Mouse (Mus musculus): Measurements from ENCODE around the gene Wnk1. TPM values are rescaled to one million over a fixed set of nuclear protein-coding genes. Genes with fewer than 3 reads are reported as not detected.
A peak's percentile ranks its signal among the peaks of the same experiment; 100 is the strongest.
"Not testable (repeated sequence)": the region's sequence is repeated elsewhere in the genome, so short reads cannot be mapped to it uniquely, and the experiment has no call there.

Gene Wnk1
- 100 to 1,000 TPM; 145 to 157 TPM for total RNA-seq (2021)
- long read RNA-seq, experiment 1, partial matches to known transcripts = 0 of 8 reads
- long read RNA-seq, experiment 1, other reads (novel, unspliced or antisense) = 8 of 8 reads
- long read RNA-seq, experiment 2, partial matches to known transcripts = 1 of 11 reads
- long read RNA-seq, experiment 2, other reads (novel, unspliced or antisense) = 10 of 11 reads

DNA sequence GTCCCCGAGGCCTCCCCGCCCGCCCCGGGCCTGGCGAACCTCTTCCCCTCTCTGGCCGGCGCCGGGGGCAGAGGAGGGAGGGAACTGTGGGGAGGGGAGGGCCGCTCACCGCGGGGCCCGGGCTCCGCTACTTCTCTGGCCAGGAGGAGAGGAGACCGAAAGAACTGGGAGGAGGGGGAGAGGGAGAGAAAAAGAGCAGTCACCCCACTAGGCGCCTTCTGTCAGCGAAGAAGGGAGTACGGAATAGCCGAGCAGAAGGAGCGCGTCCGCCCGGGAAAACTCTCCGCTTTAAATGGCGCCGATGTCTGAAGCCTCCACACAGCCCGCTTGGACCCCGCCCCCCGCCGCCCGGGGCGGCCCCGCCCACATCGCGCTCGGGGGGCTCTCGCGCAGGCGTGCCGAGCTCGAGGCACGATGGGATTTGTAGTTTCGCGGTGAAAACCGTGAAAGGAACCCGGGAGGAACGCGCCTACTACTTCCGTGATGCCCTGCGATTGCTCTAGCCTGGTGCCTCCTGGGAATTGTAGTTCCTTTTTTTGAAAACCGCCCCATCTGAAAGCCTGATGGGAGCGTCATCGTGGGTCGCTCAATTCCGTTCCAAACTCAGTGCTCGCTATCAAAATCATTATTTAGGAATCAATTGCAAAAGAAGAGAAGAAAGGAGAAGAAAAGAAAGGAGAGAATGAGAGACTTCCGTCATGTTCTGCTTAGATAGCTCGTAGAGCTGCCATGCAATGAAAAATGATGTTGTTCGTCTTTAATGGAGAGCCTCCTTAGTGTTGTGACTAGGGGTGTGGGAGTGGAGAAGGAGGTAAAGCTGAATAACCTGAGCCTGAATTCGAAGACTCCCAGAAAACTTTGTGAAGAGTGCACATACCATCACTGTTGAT is at the start of gene Wnk1:
Gene Wnk1 (minus strand): TSS at position 307 of the 890 bp plus-strand sequence.
- intact Hi-C loops (cut with DNase I) = loop anchor here (2.0 to 5.0 kb wide), 3 partner anchors 74 to 551 kb away; no protein-coding TSS in a partner anchor
- DNase-seq (ENCODE audit: low spot score in 2 of 2) = peak; percentile 98

DNA sequence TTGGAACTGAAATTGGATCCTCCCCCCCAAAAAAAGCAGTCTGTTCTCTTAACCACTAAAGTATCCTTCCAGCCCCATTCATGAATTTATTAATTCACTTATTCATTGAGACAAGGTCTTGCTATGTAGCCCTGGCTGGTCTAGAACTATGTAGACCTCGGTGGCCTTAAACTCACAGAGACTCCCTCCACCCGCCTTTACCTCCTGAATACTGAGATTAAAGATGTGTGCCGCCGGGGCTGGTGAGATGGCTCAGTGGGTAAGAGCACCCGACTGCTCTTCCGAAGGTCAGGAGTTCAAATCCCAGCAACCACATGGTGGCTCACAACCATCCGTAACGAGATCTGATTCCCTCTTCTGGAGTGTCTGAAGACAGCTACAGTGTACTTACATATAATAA is 48.6 kb upstream of the Wnk1 start:
- DNase-seq (ENCODE audit: low spot score in 2 of 2); intact Hi-C loops (cut with DNase I): not testable (repeated sequence)

DNA sequence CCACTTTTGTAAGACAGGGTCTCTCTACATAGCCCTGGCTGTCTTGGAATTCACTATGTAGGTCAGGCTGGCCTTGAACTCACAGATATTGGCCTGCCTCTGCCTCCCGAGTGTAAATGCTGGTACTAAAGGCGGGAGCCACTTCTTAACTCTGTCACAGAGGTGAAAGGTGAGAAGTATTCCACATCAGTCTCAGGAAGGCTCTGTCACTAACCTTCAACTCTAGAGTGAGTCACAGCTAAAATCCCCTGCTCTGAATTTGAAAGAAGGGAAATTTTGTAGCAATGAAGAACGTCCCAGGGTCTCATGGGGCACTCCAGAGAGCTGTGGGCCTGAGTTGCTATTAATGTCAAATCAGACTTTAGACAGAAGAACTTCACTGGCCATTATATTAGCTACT is 47.4 kb upstream of the Wnk1 start:
- intact Hi-C loops (cut with DNase I) = no loop called here

DNA sequence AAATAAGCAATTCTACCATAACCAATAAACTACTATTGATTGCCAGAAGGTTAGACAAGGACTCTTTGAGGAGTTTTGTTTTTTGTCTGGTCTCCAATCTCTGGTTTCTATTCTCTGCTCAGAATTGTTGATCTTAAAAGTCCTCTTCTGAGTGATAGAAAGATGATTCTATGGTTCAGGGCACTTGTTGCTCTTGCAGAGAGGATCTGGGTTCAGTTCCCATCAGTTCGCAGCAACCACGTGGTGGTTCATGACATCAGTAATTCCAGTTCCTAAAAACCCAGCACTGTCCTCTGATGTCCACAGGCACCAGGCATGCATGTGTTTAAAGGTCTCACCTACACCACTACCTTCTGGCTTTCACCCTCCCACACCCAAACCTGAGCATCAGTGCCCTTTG is 46.5 kb upstream of the Wnk1 start:
- DNase-seq (ENCODE audit: low spot score in 2 of 2) = no peak
- intact Hi-C loops (cut with DNase I) = no loop called here

More for the DNA sequence above, 47.4 kb upstream of the Wnk1 start:
- no peak for DNase-seq (ENCODE audit: low spot score in 2 of 2)

DNA sequence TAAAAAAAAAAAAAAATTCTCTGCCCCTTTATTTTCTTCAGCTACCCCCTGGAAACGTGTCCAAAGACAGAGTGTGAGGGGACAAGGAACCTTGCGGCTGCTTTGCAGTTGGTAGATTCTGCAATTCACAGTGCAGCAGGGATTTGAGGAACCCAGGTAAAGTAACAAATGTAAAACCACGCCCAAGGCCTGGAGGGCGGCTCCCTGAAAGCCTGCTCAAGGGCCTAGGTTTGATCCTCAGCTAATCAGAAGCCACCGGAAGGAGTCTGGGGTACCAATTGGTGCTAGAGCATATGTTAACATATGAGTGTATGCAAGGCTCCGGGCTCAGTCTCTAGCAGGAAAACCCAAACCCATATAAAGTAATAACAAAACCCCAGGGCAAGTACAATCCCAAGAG is 45.0 kb upstream of the Wnk1 start:
- intact Hi-C loops (cut with DNase I) = no loop called here

DNA sequence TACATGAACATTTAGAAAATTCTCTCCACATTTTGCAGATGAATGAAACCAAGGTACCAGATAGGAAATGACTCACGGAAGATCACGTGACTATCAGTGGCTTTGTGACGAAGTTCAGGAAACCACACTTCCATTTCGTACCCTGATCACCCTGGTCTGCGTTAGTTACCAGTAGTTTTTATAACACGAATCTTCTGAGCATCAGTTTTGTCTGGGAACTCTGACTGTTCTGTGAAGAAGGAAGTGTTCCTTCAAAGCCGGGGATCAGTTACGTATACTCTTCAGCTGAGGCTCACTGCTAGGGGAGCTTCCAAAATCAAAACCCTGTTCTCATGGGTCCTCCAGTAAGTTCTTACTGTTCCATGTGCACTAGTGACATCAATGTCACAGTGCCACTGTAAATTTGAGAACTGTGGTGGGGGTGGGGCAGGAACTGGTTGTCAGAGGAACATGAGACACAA is 44.5 kb upstream of the Wnk1 start:
- no peak for DNase-seq (ENCODE audit: low spot score in 2 of 2)
- intact Hi-C loops (cut with DNase I) = no loop called here

More for the DNA sequence above, 45.0 kb upstream of the Wnk1 start:
- DNase-seq (ENCODE audit: low spot score in 2 of 2) = no peak

DNA sequence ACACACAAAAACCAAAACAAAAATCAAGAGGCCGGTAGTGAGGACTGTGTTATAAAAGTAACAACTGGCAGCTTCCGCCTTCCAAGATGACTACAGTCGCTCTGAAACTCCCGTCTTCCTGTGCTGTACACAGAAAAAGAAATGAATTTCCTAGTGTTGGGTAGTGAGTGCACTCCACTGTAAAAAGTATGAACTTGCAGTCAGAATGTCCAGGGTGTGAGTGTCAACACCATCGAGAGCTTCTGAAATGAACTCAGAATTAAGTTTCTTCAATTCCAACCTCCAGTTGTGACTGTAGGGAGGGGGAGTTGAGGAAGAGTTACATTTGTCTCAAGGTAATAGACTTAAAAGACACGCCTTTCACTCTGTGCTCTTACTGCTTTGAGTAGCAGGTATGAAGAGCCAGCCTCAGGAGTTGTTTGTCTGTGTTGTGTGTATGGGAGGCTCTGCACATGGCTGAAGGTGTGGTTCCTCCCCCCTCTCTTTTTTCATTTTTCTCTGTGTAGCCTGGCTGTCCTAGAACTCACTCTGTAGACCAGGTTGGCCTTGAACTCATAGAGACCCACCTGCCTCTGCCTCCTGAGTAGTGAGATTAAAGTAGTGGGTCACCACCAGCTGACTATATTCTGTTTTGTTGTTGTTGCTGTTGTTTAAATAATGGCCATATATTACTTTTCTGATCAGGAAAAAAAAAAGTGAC is 43.9 kb upstream of the Wnk1 start:
- intact Hi-C loops (cut with DNase I) = no loop called here
- no peak for DNase-seq (ENCODE audit: low spot score in 2 of 2)

DNA sequence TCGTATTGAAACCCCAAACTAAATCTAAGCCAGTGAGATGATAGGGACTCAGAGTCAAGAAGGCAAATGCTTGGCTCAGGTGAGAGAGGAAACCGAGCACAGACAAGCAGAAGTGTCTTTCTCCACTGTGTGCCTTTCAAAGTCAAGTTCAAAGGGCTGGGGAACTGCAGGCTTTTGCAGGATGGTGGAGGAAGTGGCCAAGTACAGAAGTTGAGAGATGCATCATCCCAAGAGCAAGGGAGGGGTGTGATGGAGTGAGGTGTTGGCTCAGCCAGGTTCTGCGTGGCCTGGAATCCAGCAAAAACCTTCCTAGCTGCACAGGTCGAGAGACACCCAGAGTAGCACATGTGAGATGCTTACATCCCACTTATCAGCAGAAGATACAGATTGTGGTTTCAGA is 43.0 kb upstream of the Wnk1 start:
- intact Hi-C loops (cut with DNase I) = no loop called here
- DNase-seq (ENCODE audit: low spot score in 2 of 2) = no peak

DNA sequence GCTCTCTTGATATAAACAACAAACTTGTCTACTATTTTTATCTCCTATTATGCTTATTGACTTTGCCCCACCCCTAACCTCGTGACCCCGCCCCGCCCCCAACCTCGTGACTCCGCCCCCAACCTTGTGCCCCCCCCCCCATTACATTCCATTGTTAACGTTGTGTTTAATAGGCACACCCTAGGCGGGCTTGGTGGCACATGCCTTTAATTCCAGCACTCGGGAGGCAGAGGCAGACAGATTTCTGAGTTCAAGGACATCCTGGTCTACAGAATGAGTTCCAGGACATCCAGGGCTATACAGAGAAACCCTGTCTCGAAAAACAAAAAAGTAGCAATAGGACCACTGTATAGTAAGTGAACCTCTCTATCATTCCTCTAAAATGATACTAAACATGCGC is 41.1 kb upstream of the Wnk1 start:
- DNase-seq (ENCODE audit: low spot score in 2 of 2) = no peak
- intact Hi-C loops (cut with DNase I) = no loop called here

DNA sequence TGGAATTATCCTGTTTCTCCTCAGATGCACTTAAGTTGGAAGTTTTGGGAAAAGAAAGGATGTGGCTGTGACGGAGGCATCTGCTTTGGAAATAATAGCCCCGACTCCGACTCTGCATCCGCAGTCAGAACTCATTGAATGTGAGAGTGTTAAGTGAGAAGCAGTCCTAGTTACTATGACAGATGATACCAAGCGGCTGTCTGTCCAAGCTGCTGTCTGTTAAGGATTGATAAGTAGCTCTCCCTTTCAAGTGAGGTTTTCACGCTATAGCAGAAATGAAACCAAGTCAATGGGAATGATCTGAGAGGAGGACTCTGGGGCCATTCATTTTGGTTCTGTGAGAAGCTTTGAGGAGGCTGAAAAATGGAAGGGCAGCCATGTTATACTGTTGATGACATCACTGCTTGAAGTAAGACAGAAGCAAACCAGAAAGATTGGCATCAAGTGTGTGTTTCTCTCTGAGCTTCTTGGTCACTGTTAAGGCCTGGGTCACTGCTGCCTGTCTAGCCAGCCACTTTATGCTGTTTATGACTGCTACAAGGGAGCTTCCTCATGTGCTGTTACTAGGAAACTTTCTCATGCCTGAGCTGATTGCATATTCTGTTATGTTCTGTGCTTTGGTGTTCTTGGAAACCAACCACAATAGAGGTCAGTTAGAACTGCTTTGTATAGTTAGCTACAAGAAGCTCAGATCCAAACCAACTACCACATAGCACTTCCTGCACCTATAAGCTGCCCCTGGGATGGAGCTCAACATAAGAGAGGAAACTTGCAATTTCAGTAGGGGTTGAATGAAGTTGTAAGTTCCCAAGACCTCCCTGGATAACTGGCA is 38.4 kb upstream of the Wnk1 start:
- no peak for DNase-seq (ENCODE audit: low spot score in 2 of 2)
- intact Hi-C loops (cut with DNase I) = no loop called here

DNA sequence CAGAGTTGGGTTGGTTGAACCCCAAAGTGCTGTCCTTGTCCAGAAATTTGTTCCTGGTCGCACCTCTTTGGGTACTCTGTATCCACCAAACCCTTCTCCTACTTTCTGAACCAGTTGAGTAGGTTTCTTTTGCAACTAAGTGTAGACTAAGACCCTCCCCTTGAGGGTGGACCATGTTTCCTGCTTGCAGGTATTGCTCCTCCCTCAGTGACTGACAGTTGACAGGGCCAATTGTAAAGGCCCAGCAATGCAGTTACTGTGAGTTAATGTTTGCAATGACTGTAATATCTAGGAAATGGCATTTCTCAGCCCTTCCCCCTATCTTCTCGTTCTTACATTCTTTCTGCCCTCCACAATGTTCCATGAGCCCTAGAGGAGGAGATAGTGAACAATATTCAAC is 34.2 kb upstream of the Wnk1 start:
- intact Hi-C loops (cut with DNase I) = no loop called here
- no peak for DNase-seq (ENCODE audit: low spot score in 2 of 2)

DNA sequence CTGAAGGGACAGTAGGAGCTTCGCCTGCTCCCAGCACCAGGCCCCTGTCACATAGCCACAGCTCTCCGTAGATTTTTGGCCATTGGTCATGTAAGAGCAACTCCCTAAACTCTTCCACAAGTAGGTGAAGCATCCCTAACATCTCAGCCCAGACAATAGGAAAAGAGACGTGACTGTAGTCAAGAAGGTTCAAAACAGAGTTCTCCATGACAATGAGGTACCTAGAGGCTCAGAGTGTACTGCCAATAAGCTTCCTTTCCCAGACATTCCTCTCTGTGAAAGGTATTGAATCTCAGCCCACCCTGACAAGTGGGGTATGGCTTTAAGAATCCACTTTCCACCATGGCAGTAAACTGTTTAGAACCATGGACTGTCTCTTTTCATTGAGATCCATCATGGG is 31.1 kb upstream of the Wnk1 start:
- intact Hi-C loops (cut with DNase I) = no loop called here
- DNase-seq (ENCODE audit: low spot score in 2 of 2) = no peak

DNA sequence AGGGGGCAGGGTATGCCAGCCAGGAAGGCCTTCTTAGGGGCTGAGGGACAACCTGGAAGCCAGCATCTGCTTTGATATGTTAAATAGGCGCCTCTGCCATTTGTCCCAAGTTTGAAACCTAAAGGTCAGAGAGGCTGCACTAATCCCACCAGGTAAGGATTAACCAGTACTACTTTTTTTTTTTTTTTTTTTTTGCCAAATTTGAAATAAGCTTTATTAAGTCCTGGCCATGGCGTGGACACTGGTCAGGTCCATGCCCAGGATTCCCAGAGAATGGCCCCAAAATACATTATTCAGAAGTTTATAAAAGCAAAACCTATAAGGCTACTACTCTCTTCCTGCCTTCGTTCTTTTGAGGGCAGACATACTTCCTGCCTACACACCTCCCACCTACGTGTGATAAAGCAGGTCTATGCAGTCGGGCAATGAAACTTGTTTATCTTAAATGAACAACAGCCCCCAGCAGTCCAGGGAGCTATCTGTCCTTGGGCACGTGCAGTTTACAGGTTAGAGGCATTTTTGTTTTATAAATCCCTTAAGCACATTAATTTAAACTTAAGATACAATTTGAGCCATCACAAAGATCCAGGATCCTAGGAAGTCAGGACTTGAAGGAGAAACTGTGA is 27.2 kb upstream of the Wnk1 start:
- intact Hi-C loops (cut with DNase I) = no loop called here
- no peak for DNase-seq (ENCODE audit: low spot score in 2 of 2)

DNA sequence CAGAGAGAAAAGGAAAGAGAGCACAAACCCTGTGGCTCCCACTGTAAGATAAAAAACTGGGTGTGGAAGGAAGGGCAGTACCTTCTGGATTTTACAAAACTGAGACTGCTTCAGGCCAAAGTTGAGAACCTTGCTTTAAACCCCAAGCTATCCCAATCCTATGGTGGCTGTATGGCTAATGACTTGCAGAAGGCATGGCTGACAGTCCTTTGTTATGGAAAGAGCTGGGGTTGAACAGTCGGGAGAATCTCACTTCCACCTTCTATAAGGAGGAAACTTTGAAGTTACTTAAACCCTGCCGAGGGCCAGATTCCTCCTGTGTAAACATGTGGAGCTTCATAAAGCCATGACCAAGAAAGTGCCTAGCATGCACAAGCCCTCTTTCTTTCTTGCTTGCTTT is 26.2 kb upstream of the Wnk1 start:
- DNase-seq (ENCODE audit: low spot score in 2 of 2) = no peak
- intact Hi-C loops (cut with DNase I) = no loop called here

DNA sequence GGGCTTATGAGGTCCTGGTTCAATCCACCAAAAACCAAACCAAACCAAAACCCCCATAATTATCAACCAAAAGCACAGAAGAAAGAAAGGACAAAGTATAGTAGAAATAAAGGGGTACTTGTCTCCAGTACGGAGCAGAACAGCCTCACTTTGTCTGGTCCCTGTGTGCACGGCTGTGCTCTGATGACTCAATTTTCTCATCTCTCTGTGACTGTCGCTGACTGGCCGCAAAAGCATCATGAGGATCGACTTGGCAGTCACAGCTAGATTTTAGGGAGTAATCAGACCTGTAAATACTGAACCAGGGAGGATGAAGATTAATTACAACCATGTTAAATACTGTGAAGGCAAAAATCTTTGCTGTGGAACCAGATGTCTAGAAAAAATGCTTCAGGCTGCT is 24.5 kb upstream of the Wnk1 start:
- no peak for DNase-seq (ENCODE audit: low spot score in 2 of 2)
- intact Hi-C loops (cut with DNase I) = no loop called here

DNA sequence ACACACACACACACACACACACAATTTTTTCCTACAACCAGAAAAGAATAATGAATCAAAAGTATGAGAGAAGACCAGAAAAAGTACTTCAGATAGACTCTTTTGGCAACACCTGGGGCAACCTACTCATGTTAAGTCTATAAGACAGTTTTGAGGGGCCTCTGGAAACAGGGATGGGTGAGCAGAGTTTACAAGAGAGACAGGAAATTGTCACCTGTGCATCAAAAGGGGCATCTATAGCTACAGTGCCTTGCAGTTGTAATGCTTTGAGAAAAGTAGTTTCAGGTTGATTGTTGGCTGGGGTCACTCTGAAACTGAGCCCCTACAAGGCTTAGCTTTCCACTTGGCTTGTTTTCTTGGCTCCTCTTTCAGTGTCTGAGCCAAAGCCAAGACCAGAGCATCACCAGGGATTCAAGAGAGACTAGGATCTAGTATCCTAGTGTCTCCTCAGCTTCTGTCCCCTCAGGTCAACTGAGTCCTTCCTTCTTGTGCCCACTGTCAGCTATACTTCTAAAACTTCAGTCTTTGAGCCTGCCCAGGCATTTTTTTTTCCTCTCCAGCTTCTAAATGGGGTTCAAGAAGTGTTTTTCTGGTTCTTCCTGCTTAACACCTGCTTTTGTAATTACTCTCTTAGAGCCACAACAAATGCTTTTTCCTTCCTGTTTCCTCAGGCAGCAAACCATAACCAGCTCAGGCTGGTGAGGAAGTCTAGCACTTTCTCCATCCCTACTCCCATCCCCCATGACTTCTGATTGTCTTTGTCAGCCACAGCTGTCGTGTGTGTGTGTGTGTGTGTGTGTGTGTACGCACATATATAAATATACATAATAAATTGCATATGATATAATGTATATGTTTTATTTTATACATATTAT is 17.4 kb upstream of the Wnk1 start:
- intact Hi-C loops (cut with DNase I) = no loop called here
- no peak for DNase-seq (ENCODE audit: low spot score in 2 of 2)

DNA sequence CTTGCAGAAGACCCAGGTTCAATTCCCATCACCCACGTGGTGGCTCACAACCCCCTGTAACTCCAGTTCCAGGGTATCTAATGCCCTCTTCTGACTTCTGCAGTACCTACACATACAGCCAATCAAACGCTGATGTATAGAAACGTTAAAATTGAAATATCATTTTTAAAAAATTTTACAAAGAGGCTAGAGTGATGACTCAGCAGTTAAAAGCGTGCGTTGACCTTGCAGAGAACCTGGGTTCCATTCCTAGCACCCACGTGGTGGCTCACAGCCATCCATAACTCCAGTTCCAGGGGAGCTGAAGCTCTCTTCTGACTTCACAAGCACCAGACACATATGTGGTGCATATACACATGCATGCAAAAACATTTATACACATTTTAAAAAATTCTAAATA is 15.9 kb upstream of the Wnk1 start:
- no peak for DNase-seq (ENCODE audit: low spot score in 2 of 2)
- intact Hi-C loops (cut with DNase I) = no loop called here

DNA sequence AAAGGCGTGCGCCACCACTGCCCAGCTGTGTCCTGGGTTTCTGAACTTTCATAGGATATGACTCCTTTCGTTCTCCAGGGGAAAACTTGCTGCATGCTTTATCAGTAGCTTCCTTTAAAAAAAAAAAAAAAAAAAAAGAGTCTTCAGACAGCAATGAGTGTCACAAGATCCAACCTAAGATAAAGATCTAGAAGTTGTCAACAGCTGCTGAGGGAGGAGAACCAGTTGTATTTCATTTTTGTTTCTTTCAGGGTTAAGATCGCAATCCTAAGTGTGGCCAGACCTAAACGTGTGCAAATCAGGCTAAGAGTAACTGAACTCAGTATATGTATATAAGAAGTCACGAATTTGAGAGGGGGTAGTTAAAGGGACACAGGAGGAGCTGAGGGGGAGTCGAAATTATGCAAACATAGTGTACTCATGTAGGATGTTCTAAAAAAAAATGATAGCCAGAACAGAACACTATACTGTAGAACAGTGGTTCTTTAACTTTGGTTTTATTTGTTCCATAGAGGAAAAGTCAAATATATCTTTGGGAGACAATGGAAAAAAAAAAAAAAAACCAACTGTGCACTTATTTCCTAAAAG is 9.3 kb upstream of the Wnk1 start:
- intact Hi-C loops (cut with DNase I) = no loop called here
- peak in 1 of 2 experiments; percentile 45 for DNase-seq (ENCODE audit: low spot score in 2 of 2)

All from left cerebral cortex, postnatal 14 days (tissue).